Mouse (Mus musculus) monocyte, adult 2 months (primary cell): Measurements from ENCODE around the gene Gm9936.
"Not testable (repeated sequence)": the region's sequence is repeated elsewhere in the genome, so short reads cannot be mapped to it uniquely, and the experiment has no call there.

Source experiments
- DNase-seq, 2 experiments: peaks; one replicate each; pipeline ENCODE4 v3.0.0; 2022; ENCODE audit warnings: low spot score in 2 of 2, low read depth in 1 of 2

Gene Gm9936

GRCm38 (mm10) chr5:114840481-114840880 is 18.0 kb downstream of the Gm9936 start:
- DNase-seq, result not testable (repeated sequence)

GRCm38 (mm10) chr5:114836886-114837285 is 21.6 kb downstream of the Gm9936 start:
- DNase-seq, result no peak

- DNase-seq, result no peak
Measured at GRCm38 (mm10) chr5:114829740-114830139, 28.7 kb downstream of the Gm9936 start.

GRCm38 (mm10) chr5:114827427-114827826 is 31.1 kb downstream of the Gm9936 start:
- no peak for DNase-seq

- DNase-seq, result no peak
Measured at GRCm38 (mm10) chr5:114825978-114826691, 32.3 kb downstream of the Gm9936 start.

- DNase-seq, result peak in 1 of 2 experiments; percentile 33
Measured at GRCm38 (mm10) chr5:114824197-114824596, 34.3 kb downstream of the Gm9936 start.

GRCm38 (mm10) chr5:114822796-114823688 is 35.4 kb downstream of the Gm9936 start, which contains the start of gene 1500011B03Rik:
Gene 1500011B03Rik (minus strand): TSS chr5:114823468.
- DNase-seq, result no peak

- DNase-seq, result no peak
Measured at GRCm38 (mm10) chr5:114818124-114818523, 40.4 kb downstream of the Gm9936 start.

- no peak for DNase-seq
Measured at GRCm38 (mm10) chr5:114816599-114816998, 41.9 kb downstream of the Gm9936 start.

GRCm38 (mm10) chr5:114813525-114814181 is 44.8 kb downstream of the Gm9936 start:
- DNase-seq, result peak; percentile 30 to 52

GRCm38 (mm10) chr5:114809826-114810225 is 48.7 kb downstream of the Gm9936 start:
- no peak for DNase-seq

- DNase-seq, result no peak
Measured at GRCm38 (mm10) chr5:114809181-114809756, 49.2 kb downstream of the Gm9936 start.

GRCm38 (mm10) chr5:114808385-114808784 is 50.1 kb downstream of the Gm9936 start:
- DNase-seq, result no peak

- DNase-seq, result no peak
Measured at GRCm38 (mm10) chr5:114807893-114808292, 50.6 kb downstream of the Gm9936 start.

GRCm38 (mm10) chr5:114807468-114807867 is 51.0 kb downstream of the Gm9936 start:
- no peak for DNase-seq

- no peak for DNase-seq
Measured at GRCm38 (mm10) chr5:114807063-114807462, 51.4 kb downstream of the Gm9936 start.

- no peak for DNase-seq
Measured at GRCm38 (mm10) chr5:114806636-114807035, 51.8 kb downstream of the Gm9936 start.
